Mouse (Mus musculus) CH12.LX (cell line): ENCODE measurements around the gene Otud7a. TPM values are rescaled to one million over a fixed set of nuclear protein-coding genes. Genes with fewer than 3 reads are reported as not detected.

Source experiments
- DNase-seq: peaks from one replicate; pipeline ENCODE4 v3.0.0-alpha.2; 2013; ENCODE audit errors: extremely low read depth
- H3K27ac ChIP-seq: 2 replicates; pipeline ENCODE4 v1.5.1; 2012; ENCODE audit warnings: low read depth, mild to moderate bottlenecking, control low read depth, moderate library complexity; ENCODE audit not compliant: insufficient read depth
- H3K27me3 ChIP-seq: replicated peaks from 2 replicates; pipeline ENCODE3; 2012; ENCODE audit warnings: inconsistent platforms
- H3K36me3 ChIP-seq, 2 experiments: replicated peaks in 1 of 2; 2 replicates each; pipeline versions ENCODE3 to v1.6.1; 2012; ENCODE audit warnings: inconsistent platforms in 1 of 2, low read length in 1 of 2, mild to moderate bottlenecking in 1 of 2, mixed read lengths in 1 of 2, moderate library complexity in 1 of 2; ENCODE audit not compliant: control insufficient read depth in 1 of 2, insufficient read depth in 1 of 2
- H3K4me1 ChIP-seq, 2 experiments: 2 replicates each; pipeline ENCODE4 v1.6.1; 2012; ENCODE audit warnings: inconsistent platforms in 1 of 2, moderate library complexity in 1 of 2; ENCODE audit not compliant: insufficient read depth in 2 of 2, control insufficient read depth in 1 of 2
- H3K4me2 ChIP-seq: 2 replicates; pipeline ENCODE4 v1.6.1; 2012; ENCODE audit warnings: low read depth, mild to moderate bottlenecking, control low read depth; ENCODE audit not compliant: poor library complexity, insufficient read depth, severe bottlenecking
- H3K4me3 ChIP-seq, 3 experiments: fragments of 150-350 bp in 1 of 3; sonication (generic) in 1 of 3; replicated peaks in 1 of 3; 2 replicates each; pipeline versions ENCODE3 to v1.5.1; 2011 to 2012; ENCODE audit warnings: low read depth in 2 of 3, low read length in 2 of 3, mild to moderate bottlenecking in 2 of 3, moderate library complexity in 2 of 3, control low read depth in 1 of 3, improper control_type of control experiment in 1 of 3, inconsistent platforms in 1 of 3, mixed read lengths in 1 of 3; ENCODE audit not compliant: poor library complexity in 1 of 3
- H3K79me2 ChIP-seq: replicated peaks from 2 replicates; pipeline ENCODE4 v1.6.1; 2012; ENCODE audit warnings: mild to moderate bottlenecking, moderate library complexity; ENCODE audit not compliant: control insufficient read depth, poor library complexity, insufficient read depth, severe bottlenecking; ENCODE audit errors: extremely low read depth
- H3K9ac ChIP-seq: 2 replicates; pipeline ENCODE4 v1.6.1; 2012; ENCODE audit warnings: low read depth, mild to moderate bottlenecking, control low read depth, moderate library complexity; ENCODE audit not compliant: insufficient read depth
- H3K9me3 ChIP-seq: replicated peaks from 2 replicates; pipeline ENCODE3; 2012; ENCODE audit warnings: low read length, inconsistent platforms, mixed read lengths
- BHLHE40 ChIP-seq: IDR thresholded peaks from 2 replicates; pipeline ENCODE4 v1.6.1; 2011; ENCODE audit warnings: mild to moderate bottlenecking, low read depth, low read length, improper control_type of control experiment
- E2F4 ChIP-seq: IDR thresholded peaks from 2 replicates; pipeline ENCODE4 v1.6.1; 2011; ENCODE audit warnings: low read depth, low read length, improper control_type of control experiment; ENCODE audit not compliant: insufficient replicate concordance
- ELF1 ChIP-seq: IDR thresholded peaks from 2 replicates; pipeline ENCODE4 v1.6.1; 2014; ENCODE audit warnings: low read depth, mild to moderate bottlenecking, inconsistent platforms, low read length, improper control_type of control experiment
- EP300 ChIP-seq: IDR thresholded peaks from 2 replicates; pipeline ENCODE4 v1.6.1; 2011; ENCODE audit warnings: low read length, improper control_type of control experiment
- ETS1 ChIP-seq: conservative IDR thresholded peaks from 2 replicates; pipeline ENCODE4 v1.6.1; 2012; ENCODE audit warnings: low read depth, mild to moderate bottlenecking, inconsistent platforms, low read length, improper control_type of control experiment, moderate library complexity
- GABPA ChIP-seq: IDR thresholded peaks from 2 replicates; pipeline ENCODE4 v1.6.1; 2012; ENCODE audit warnings: low read depth, low read length, improper control_type of control experiment, inconsistent platforms; ENCODE audit not compliant: insufficient replicate concordance
- HCFC1 ChIP-seq: IDR thresholded peaks from 2 replicates; pipeline ENCODE4 v1.6.1; 2012; ENCODE audit warnings: low read depth, mild to moderate bottlenecking, inconsistent platforms, low read length, improper control_type of control experiment
- KAT2A ChIP-seq: IDR thresholded peaks from 2 replicates; pipeline ENCODE4 v1.6.1; 2012; ENCODE audit warnings: low read length, improper control_type of control experiment, inconsistent platforms; ENCODE audit not compliant: insufficient replicate concordance
- MAX ChIP-seq: IDR thresholded peaks from 2 replicates; pipeline ENCODE4 v1.6.1; 2011; ENCODE audit warnings: low read length, improper control_type of control experiment
- MAZ ChIP-seq: IDR thresholded peaks from 2 replicates; pipeline ENCODE4 v1.6.1; 2012; ENCODE audit warnings: low read depth, mild to moderate bottlenecking, inconsistent platforms, low read length, improper control_type of control experiment, moderate library complexity
- MEF2A ChIP-seq: IDR thresholded peaks from 2 replicates; pipeline ENCODE4 v1.6.1; 2014; ENCODE audit warnings: low read depth, mild to moderate bottlenecking, inconsistent platforms, low read length, improper control_type of control experiment, borderline replicate concordance
- MYC ChIP-seq: IDR thresholded peaks from 2 replicates; pipeline ENCODE4 v1.6.1; 2011; ENCODE audit warnings: low read depth, mild to moderate bottlenecking, improper control_type of control experiment, low read length
- NRF1 ChIP-seq: IDR thresholded peaks from 2 replicates; pipeline ENCODE4 v1.6.1; 2014; ENCODE audit warnings: low read depth, mild to moderate bottlenecking, inconsistent platforms, low read length, improper control_type of control experiment, moderate library complexity
- PAX5 ChIP-seq: IDR thresholded peaks from 2 replicates; pipeline ENCODE4 v1.6.1; 2012; ENCODE audit warnings: low read length, inconsistent platforms, mixed read lengths
- POLR2A ChIP-seq: IDR thresholded peaks from 2 replicates; pipeline ENCODE4 v1.6.1; 2011; ENCODE audit warnings: low read depth, mild to moderate bottlenecking, improper control_type of control experiment, low read length
- TBP ChIP-seq: conservative IDR thresholded peaks from 2 replicates; pipeline ENCODE4 v1.6.1; 2011; ENCODE audit warnings: low read depth, low read length, improper control_type of control experiment
- USF1 ChIP-seq: IDR thresholded peaks from 2 replicates; pipeline ENCODE4 v1.6.1; 2014; ENCODE audit warnings: low read depth, mild to moderate bottlenecking, inconsistent platforms, low read length, improper control_type of control experiment
- ZC3H11A ChIP-seq: IDR thresholded peaks from 2 replicates; pipeline ENCODE4 v1.6.1; 2012; ENCODE audit warnings: low read depth, mild to moderate bottlenecking, inconsistent platforms, low read length, improper control_type of control experiment
- ZMIZ1 ChIP-seq: IDR thresholded peaks from 2 replicates; pipeline ENCODE4 v1.6.1; 2012; ENCODE audit warnings: low read depth, mild to moderate bottlenecking, inconsistent platforms, low read length, improper control_type of control experiment
- ZNF384 ChIP-seq: IDR thresholded peaks from 2 replicates; pipeline ENCODE4 v1.6.1; 2012; ENCODE audit warnings: low read depth, low read length, improper control_type of control experiment, inconsistent platforms
- dilution Hi-C: fragments of 300-500 bp; cut with MboI; formaldehyde crosslinking; loops from 2 replicates; pipeline ENCODE4 v1.14.3; 2020; ENCODE audit warnings: low sequenced_read_pairs; ENCODE audit not compliant: extremely low pct_unique_long_range_greater_than_20kb, extremely low pct_ligation_motif_present
- in situ Hi-C: fragments of 300-500 bp; cut with MboI; formaldehyde crosslinking; loops from 3 replicates; pipeline ENCODE4 v1.14.3; 2019; ENCODE audit warnings: low sequenced_read_pairs, low pct_ligation_motif_present, low pct_unique_long_range_greater_than_20kb, mixed read lengths
- polyA plus RNA-seq: library from polyadenylated mRNA; unstranded; fragments of >175 nt; gene quantifications from 2 replicates; pipeline ENCODE4 v1.2.1, GENCODE M21; 2012; ENCODE audit warnings: low read depth; ENCODE audit not compliant: insufficient read length
- total RNA-seq, 2 experiments: library from RNA; depleted of rRNA; stranded (reverse); fragments of 300-350 nt in 1 of 2; fragments of >200 nt in 1 of 2; gene quantifications; 2 replicates each; pipeline ENCODE4 v1.2.3; 2012 to 2014

Gene Otud7a
- total and polyA plus RNA-seq, 3 experiments = not detected

GRCm38 (mm10) chr7:63637651-63638050 is 193.1 kb downstream of the Otud7a start:
- Histone ChIP-seq H3K36me3 (no peaks in the 10 kb centered on the region), H3K79me2 (no peaks in the 10 kb centered on the region)
- TF ChIP-seq TBP = no peak
- no peak for TF ChIP-seq MYC
- TF ChIP-seq ELF1 = no peak
- TF ChIP-seq KAT2A = no peak
- TF ChIP-seq POLR2A = no peak
- TF ChIP-seq ZMIZ1 = no peak
- no peak for TF ChIP-seq MAZ
- no peak for TF ChIP-seq EP300
- no peak for TF ChIP-seq MAX
- TF ChIP-seq BHLHE40 = no peak
- TF ChIP-seq GABPA = no peak
- no peak for TF ChIP-seq NRF1
- no peak for TF ChIP-seq ZNF384
- no peak for TF ChIP-seq E2F4
- TF ChIP-seq MEF2A = no peak
- TF ChIP-seq USF1 = no peak
- TF ChIP-seq, all 38 proteins: peak for 0
- H3K27ac ChIP-seq = no peak overlapping the region
- DNase-seq = no peak
- no peak overlapping the region for H3K4me3 ChIP-seq
- no peak overlapping the region for H3K4me2 ChIP-seq
- no peaks in the 10 kb centered on the region for H3K9me3 ChIP-seq
- H3K27me3 ChIP-seq = peaks cover 20% of the 10 kb centered on the region
- in situ Hi-C loops = no loop called here
- H3K4me1 ChIP-seq = no peaks in the 10 kb centered on the region
- dilution Hi-C loops = no loop called here
- no peak overlapping the region for H3K9ac ChIP-seq

GRCm38 (mm10) chr7:63644002-63644401 is 199.5 kb downstream of the Otud7a start:
- Histone ChIP-seq H3K9me3 (no peaks in the 10 kb centered on the region), H3K4me1 (no peaks in the 10 kb centered on the region), H3K4me2 (no peak overlapping the region), H3K27me3 (peaks cover 17% of the 10 kb centered on the region), H3K79me2 (no peaks in the 10 kb centered on the region), H3K9ac (no peak overlapping the region), H3K36me3 (no peaks in the 10 kb centered on the region), H3K4me3 (no peak overlapping the region), H3K27ac (no peak overlapping the region)
- no peak for TF ChIP-seq ZC3H11A
- TF ChIP-seq PAX5 = no peak
- no peak for TF ChIP-seq TBP
- no peak for TF ChIP-seq USF1
- no peak for TF ChIP-seq ETS1
- no peak for TF ChIP-seq HCFC1
- no peak for TF ChIP-seq ELF1
- dilution Hi-C loops (no loop called here), in situ Hi-C loops (no loop called here)
- DNase-seq = no peak
